ENCODE assay signal across 7 mouse cellular contexts in genomic region chr3:28265656-28266055, GRCm38 (mm10). TPM values are rescaled to one million over a fixed set of nuclear protein-coding genes. Genes with fewer than 3 reads are reported as not detected.
DNase-seq lines count a peak whose midpoint lies in the region; ATAC-seq lines count a peak whose summit lies in the region.

No protein-coding gene starts in this region.

- H3K4me2 ChIP-seq in lung, embryonic 16.5 days (ENCODE audit: low read depth, low read length), result peak overlapping the region; percentile 87; the same call in 1 of the 2 replicates
- H3K4me2 ChIP-seq in embryonic facial prominence, embryonic 15.5 days (replicated peaks), result peak overlapping the region; percentile 96; the same call in 1 of the 2 replicates
- H3K4me2 ChIP-seq in stomach, embryonic 16.5 days (ENCODE audit: low read depth, low read length), result peak overlapping the region; percentile 88

- H3K27ac ChIP-seq in lung, embryonic 16.5 days (ENCODE audit: low read length), result no peak overlapping the region
- no peak overlapping the region for H3K27ac ChIP-seq in embryonic facial prominence, embryonic 15.5 days (replicated peaks)
- no peak overlapping the region for H3K27ac ChIP-seq in stomach, embryonic 16.5 days (ENCODE audit: low read length)

- intact Hi-C loops in left cerebral cortex, postnatal 10 days (cut with DNase I), result loop anchor here (2.0 to 10.0 kb wide), 2 partner anchors 89 to 289 kb away; no protein-coding TSS in a partner anchor

- H3K27me3 ChIP-seq in lung, embryonic 16.5 days (ENCODE audit: control insufficient read depth, insufficient read depth, low read depth, low read length), result no peaks in the 10 kb centered on the region
- no peaks in the 10 kb centered on the region for H3K27me3 ChIP-seq in embryonic facial prominence, embryonic 15.5 days
- H3K27me3 ChIP-seq in stomach, embryonic 16.5 days (ENCODE audit: control insufficient read depth, insufficient read depth, low read length), result no peaks in the 10 kb centered on the region

- no peaks in the 10 kb centered on the region for H3K36me3 ChIP-seq in lung, embryonic 16.5 days (ENCODE audit: control insufficient read depth, insufficient read depth, low read length)
- no peaks in the 10 kb centered on the region for H3K36me3 ChIP-seq in embryonic facial prominence, embryonic 15.5 days
- no peaks in the 10 kb centered on the region for H3K36me3 ChIP-seq in stomach, embryonic 16.5 days (ENCODE audit: control insufficient read depth, insufficient read depth, low read length)

- no peak for ATAC-seq in lung, embryonic 16.5 days (ENCODE audit: low read depth)
- no peak for ATAC-seq in embryonic facial prominence, embryonic 15.5 days (ENCODE audit: insufficient number of reproducible peaks, low FRiP score, low TSS enrichment, low read depth)
- ATAC-seq in stomach, embryonic 16.5 days (ENCODE audit: insufficient read depth, low FRiP score), result no peak

- H3K4me1 ChIP-seq in lung, embryonic 16.5 days (replicated peaks; ENCODE audit: control insufficient read depth, insufficient read depth, low read length), result peaks cover 15% of the 10 kb centered on the region
- H3K4me1 ChIP-seq in embryonic facial prominence, embryonic 15.5 days, result peaks cover 12% of the 10 kb centered on the region; the same call in 1 of the 2 replicates
- peaks cover 9% of the 10 kb centered on the region; the same call in 1 of the 2 replicates for H3K4me1 ChIP-seq in stomach, embryonic 16.5 days (ENCODE audit: control insufficient read depth, insufficient read depth, low read length)

- H3K9ac ChIP-seq in lung, embryonic 16.5 days (ENCODE audit: low read length), result no peak overlapping the region
- H3K9ac ChIP-seq in embryonic facial prominence, embryonic 15.5 days, result no peak overlapping the region
- H3K9ac ChIP-seq in stomach, embryonic 16.5 days (ENCODE audit: low read length), result no peak overlapping the region

- no peak overlapping the region for H3K4me3 ChIP-seq in lung, embryonic 16.5 days (ENCODE audit: low read length)
- H3K4me3 ChIP-seq in embryonic facial prominence, embryonic 15.5 days (replicated peaks), result 0 out of 2 replicates have a peak overlapping the region, but pooled peaks have one; percentile 74
- no peak overlapping the region for H3K4me3 ChIP-seq in stomach, embryonic 16.5 days (replicated peaks; ENCODE audit: low read length)

- no peak for DNase-seq in lung, postnatal 36 days
- peak; percentile 12 to 29 for DNase-seq in left cerebral cortex, postnatal 10 days (ENCODE audit: extremely low spot score in 1 of 2, low spot score in 2 of 2)
- no peak for DNase-seq in gastrocnemius, postnatal 10 days
- DNase-seq in adrenal gland, postnatal 25 days, result no peak

- 88% methylated on average over 5 of the region's 5 CpGs for WGBS in lung, embryonic 16.5 days
- WGBS in embryonic facial prominence, embryonic 15.5 days, result 67% methylated on average over 5 of the region's 5 CpGs
- 82% methylated on average over 5 of the region's 5 CpGs for WGBS in stomach, embryonic 16.5 days

- no peaks in the 10 kb centered on the region for H3K9me3 ChIP-seq in lung, embryonic 16.5 days (ENCODE audit: control insufficient read depth, low read length)
- no peaks in the 10 kb centered on the region for H3K9me3 ChIP-seq in embryonic facial prominence, embryonic 15.5 days (replicated peaks)
- no peaks in the 10 kb centered on the region for H3K9me3 ChIP-seq in stomach, embryonic 16.5 days (replicated peaks; ENCODE audit: control insufficient read depth, low read length)

RNA-seq across cellular contexts. Expression of gene Tnik, which starts 2.6 kb away (rescaled TPM):
- 10.4 and 11.1 TPM in 2 replicates for polyA plus RNA-seq in lung, embryonic 16.5 days (2015; fragmentation: Nextera tagmentation; extraction: Ambion mirVana)
- polyA plus RNA-seq in embryonic facial prominence, embryonic 15.5 days (2015; fragmentation: Nextera tagmentation; extraction: Ambion mirVana), result 12.9 and 15.7 TPM in 2 replicates
- 100 to 1,000 TPM; 235 to 250 TPM for total RNA-seq in left cerebral cortex, postnatal 10 days (2021)
- polyA plus RNA-seq in stomach, embryonic 16.5 days (2015; fragmentation: Nextera tagmentation; extraction: Ambion mirVana), result 12.9 and 16.9 TPM in 2 replicates
- 10 to 100 TPM; 70.8 to 72.5 TPM for total RNA-seq in gastrocnemius, postnatal 10 days (2021)
- total RNA-seq in adrenal gland, postnatal 25 days (2021), result 20.0 and 25.3 TPM in 2 replicates

Comparison
In these comparisons a context has a peak if more than half of its experiments do, and no peak if none do; other contexts are left out.
1. DNase-seq: peak in left cerebral cortex, postnatal 10 days (2 of 2); none in lung, postnatal 36 days (single experiment), gastrocnemius, postnatal 10 days (single experiment) and adrenal gland, postnatal 25 days (single experiment).
2. Peak in every context shown above with its lines, with median percentiles within 50 percentile points of each other: H3K4me2 ChIP-seq.